Mouse (Mus musculus) liver, embryonic 13.5 days (tissue): ENCODE results near the gene Olfr635. TPM values are rescaled to one million over a fixed set of nuclear protein-coding genes. Genes with fewer than 3 reads are reported as not detected.

Source experiments
- ATAC-seq: fragments of 200-750 bp; cut with Nextera tagmentation; 2 replicates; pipeline ENCODE4 v1.8.0; 2017; ENCODE audit warnings: low read depth, mild to moderate bottlenecking, moderate number of reproducible peaks, moderate library complexity
- DNase-seq: peaks from one replicate; pipeline ENCODE4 v3.0.0; 2022
- H3K27ac ChIP-seq: fragments of 300-500 bp; sonication (generic); 2 replicates; pipeline ENCODE4 v1.5.1; 2015; ENCODE audit warnings: moderate library complexity, mild to moderate bottlenecking, inconsistent platforms
- H3K27me3 ChIP-seq: fragments of 300-500 bp; sonication (generic); 2 replicates; pipeline ENCODE4 v1.6.1; 2015; ENCODE audit warnings: mild to moderate bottlenecking, inconsistent platforms
- H3K36me3 ChIP-seq: fragments of 300-500 bp; sonication (generic); 2 replicates; pipeline ENCODE4 v1.6.1; 2015; ENCODE audit warnings: mild to moderate bottlenecking, inconsistent platforms
- H3K4me1 ChIP-seq: fragments of 300-500 bp; sonication (generic); replicated peaks from 2 replicates; pipeline ENCODE4 v1.6.1; 2015; ENCODE audit warnings: inconsistent platforms
- H3K4me2 ChIP-seq: fragments of 300-500 bp; sonication (generic); 2 replicates; pipeline ENCODE4 v1.6.1; 2015; ENCODE audit warnings: inconsistent platforms, mild to moderate bottlenecking, moderate library complexity
- H3K4me3 ChIP-seq: fragments of 300-500 bp; sonication (generic); replicated peaks from 2 replicates; pipeline ENCODE4 v1.5.1; 2015; ENCODE audit warnings: mild to moderate bottlenecking, inconsistent platforms
- H3K9ac ChIP-seq: fragments of 300-500 bp; sonication (generic); 2 replicates; pipeline ENCODE4 v1.6.1; 2015; ENCODE audit warnings: mild to moderate bottlenecking, inconsistent platforms
- H3K9me3 ChIP-seq: fragments of 300-500 bp; sonication (generic); replicated peaks from 2 replicates; pipeline ENCODE4 v1.6.1; 2016; ENCODE audit warnings: inconsistent platforms
- WGBS: fragments of 180-500 bp; shearing (Covaris S2); methylation state at CpG from one replicate; pipeline ENCODE4 v1.1.7; 2015; ENCODE audit not compliant: insufficient replicate concordance; 5-methylcytosine and 5-hydroxymethylcytosine counted together
- polyA plus RNA-seq: library from polyadenylated mRNA; unstranded; fragments of >200 nt; fragmentation: Nextera tagmentation; extraction: Ambion mirVana; gene quantifications from 2 replicates; pipeline ENCODE4 v1.2.1, GENCODE M21; 2015

Olfr635 gene
- polyA plus RNA-seq, 1 experiment from 2014 or later: not detected

- DNase-seq (no peak), ATAC-seq (no peak)
- no peaks in the 10 kb centered on the region for H3K9me3 ChIP-seq
- no peak within 1 kb of the TSS for H3K4me2 ChIP-seq
- no peak within 1 kb of the TSS for H3K27ac ChIP-seq
- H3K4me3 ChIP-seq: no peak within 1 kb of the TSS
- H3K4me1 ChIP-seq: no peaks in the 10 kb centered on the region
- no peaks in the 10 kb centered on the region for H3K27me3 ChIP-seq
- no peaks in the 10 kb centered on the region for H3K36me3 ChIP-seq
- H3K9ac ChIP-seq: no peak within 1 kb of the TSS
- 60% methylated on average over 6 of the region's 6 CpGs for WGBS
Measured at GRCm38 (mm10) chr7:104025473-104025872, 54.5 kb downstream of the Olfr635 start, which contains the start of gene Olfr640. TSS of gene Olfr640 (minus strand) at chr7:104025573.

DNA sequence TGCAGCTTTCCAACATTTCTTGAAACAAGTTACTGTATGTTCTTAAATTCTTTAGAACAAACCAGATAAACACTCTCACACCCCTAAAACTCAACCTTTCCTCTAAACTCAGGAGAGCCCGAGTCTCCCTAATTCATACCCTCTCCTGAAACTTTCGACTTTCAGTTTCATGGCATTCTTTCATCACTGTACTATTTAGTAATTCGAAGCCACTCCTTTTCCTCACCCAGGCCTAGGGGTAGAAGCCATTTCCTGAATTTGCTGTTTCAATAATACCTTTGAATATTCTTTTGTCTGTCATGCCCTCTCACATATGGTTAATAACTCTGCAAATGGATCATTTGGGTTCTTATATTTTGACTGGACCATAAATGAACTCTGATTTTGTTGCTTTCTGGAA is 56.0 kb downstream of the Olfr635 start:
- Histone ChIP-seq H3K9ac (no peak overlapping the region), H3K27me3 (no peaks in the 10 kb centered on the region), H3K36me3 (no peaks in the 10 kb centered on the region), H3K4me1 (no peaks in the 10 kb centered on the region), H3K4me3 (no peak overlapping the region), H3K27ac (no peak overlapping the region), H3K4me2 (no peak overlapping the region), H3K9me3 (no peaks in the 10 kb centered on the region)
- WGBS: 59% methylated on average over 3 of the region's 3 CpGs
- no peak for DNase-seq
- ATAC-seq: no peak

DNA sequence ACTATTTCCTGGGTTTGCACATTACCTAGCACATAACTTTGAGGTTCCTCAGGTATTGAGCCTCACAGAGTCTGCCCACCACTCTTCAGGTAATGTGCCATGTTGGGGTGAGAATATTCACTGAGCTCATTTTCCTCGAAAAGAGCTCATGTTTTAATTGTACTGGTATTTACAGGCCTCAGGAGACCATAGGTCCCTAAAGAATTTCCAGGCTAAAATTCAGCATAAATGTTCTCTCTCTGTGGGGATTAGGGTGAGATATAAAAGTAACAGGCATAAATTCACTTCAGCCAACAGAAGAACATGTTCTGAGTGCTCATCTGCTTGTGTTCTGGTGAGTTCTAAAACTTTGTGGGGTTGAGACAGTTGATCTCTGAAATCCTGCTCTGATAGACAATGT is 64.2 kb downstream of the Olfr635 start, which contains the start of gene Olfr641:
Gene Olfr641, plus strand, starts transcription at position 301 of the 400 bp plus-strand sequence.
- no peak within 1 kb of the TSS for H3K9ac ChIP-seq
- ATAC-seq (no peak), DNase-seq (no peak)
- WGBS: 36% methylated on average over 1 of the region's 1 CpGs
- H3K36me3 ChIP-seq: no peaks in the 10 kb centered on the region
- no peaks in the 10 kb centered on the region for H3K9me3 ChIP-seq
- no peak within 1 kb of the TSS for H3K4me3 ChIP-seq
- no peak within 1 kb of the TSS for H3K4me2 ChIP-seq
- no peak within 1 kb of the TSS for H3K27ac ChIP-seq
- no peaks in the 10 kb centered on the region for H3K4me1 ChIP-seq
- H3K27me3 ChIP-seq: no peaks in the 10 kb centered on the region

Other genes with a start within 250 kb of the Olfr635 start
- not detected in 2 replicates for gene Olfr628, start 240.8 kb upstream of the Olfr635 start, polyA plus RNA-seq
- 0.08 and 0.17 TPM in 2 replicates for gene Olfr629, start 226.2 kb upstream of the Olfr635 start, polyA plus RNA-seq
- gene Olfr630, start 213.8 kb upstream of the Olfr635 start, polyA plus RNA-seq: not detected in 2 replicates
- gene Olfr69, start 199.6 kb upstream of the Olfr635 start, polyA plus RNA-seq: not detected in 2 replicates
- gene Olfr68, start 191.5 kb upstream of the Olfr635 start, polyA plus RNA-seq: not detected in 2 replicates
- not detected in 2 replicates for gene Olfr67, start 179.3 kb upstream of the Olfr635 start, polyA plus RNA-seq
- gene Hbb-bt, start 157.2 kb upstream of the Olfr635 start, polyA plus RNA-seq: 49,070 and 53,102 TPM in 2 replicates
- gene Hbb-bs, start 143.1 kb upstream of the Olfr635 start, polyA plus RNA-seq: 91,050 and 104,119 TPM in 2 replicates
- gene Hbb-bh2, start 130.6 kb upstream of the Olfr635 start, polyA plus RNA-seq: 0.32 and 0.36 TPM in 2 replicates
- gene Hbb-bh1, start 128.0 kb upstream of the Olfr635 start, polyA plus RNA-seq: 367 and 436 TPM in 2 replicates
- 3,309 and 4,306 TPM in 2 replicates for gene Hbb-y, start 117.9 kb upstream of the Olfr635 start, polyA plus RNA-seq
- gene Olfr66, start 84.9 kb upstream of the Olfr635 start, polyA plus RNA-seq: not detected in 2 replicates
- not detected in 2 replicates for gene Olfr64, start 76.7 kb upstream of the Olfr635 start, polyA plus RNA-seq
- gene Olfr65, start 67.7 kb upstream of the Olfr635 start, polyA plus RNA-seq: not detected in 2 replicates
- gene Olfr631, start 42.3 kb upstream of the Olfr635 start, polyA plus RNA-seq: 0.12 TPM in 1 of 2 replicates, not detected in the other
- gene Olfr632, start 36.8 kb upstream of the Olfr635 start, polyA plus RNA-seq: 0.21 and 0.33 TPM in 2 replicates
- gene Olfr633, start 26.7 kb upstream of the Olfr635 start, polyA plus RNA-seq: not detected in 2 replicates
- not detected in 2 replicates for gene Olfr638, start 27.6 kb downstream of the Olfr635 start, polyA plus RNA-seq
- not detected in 2 replicates for gene Olfr639, start 46.2 kb downstream of the Olfr635 start, polyA plus RNA-seq
- not detected in 2 replicates for gene Olfr640, start 54.4 kb downstream of the Olfr635 start, polyA plus RNA-seq
- not detected in 2 replicates for gene Olfr641, start 64.3 kb downstream of the Olfr635 start, polyA plus RNA-seq
- gene Olfr642, start 81.5 kb downstream of the Olfr635 start, polyA plus RNA-seq: not detected in 2 replicates
- gene 4930516K23Rik, start 90.3 kb downstream of the Olfr635 start, polyA plus RNA-seq: not detected in 2 replicates
- not detected in 2 replicates for gene Olfr644, start 100.7 kb downstream of the Olfr635 start, polyA plus RNA-seq
- not detected in 2 replicates for gene Olfr645, start 114.3 kb downstream of the Olfr635 start, polyA plus RNA-seq
- not detected in 2 replicates for gene Olfr646, start 133.7 kb downstream of the Olfr635 start, polyA plus RNA-seq
- gene Ubqln5, start 158.7 kb downstream of the Olfr635 start, polyA plus RNA-seq: not detected in 2 replicates
- gene Olfr643, start 166.3 kb downstream of the Olfr635 start, polyA plus RNA-seq: not detected in 2 replicates
- not detected in 2 replicates for gene Ubqln3, start 172.1 kb downstream of the Olfr635 start, polyA plus RNA-seq
- not detected in 2 replicates for gene Ubqlnl, start 179.4 kb downstream of the Olfr635 start, polyA plus RNA-seq
- gene Olfm5, start 193.7 kb downstream of the Olfr635 start, polyA plus RNA-seq: 0.15 TPM in 1 of 2 replicates, not detected in the other
- gene Olfr648, start 212.2 kb downstream of the Olfr635 start, polyA plus RNA-seq: 0.03 and 0.05 TPM in 2 replicates
- not detected in 2 replicates for gene Olfr649, start 224.8 kb downstream of the Olfr635 start, polyA plus RNA-seq
- 0.77 and 0.89 TPM in 2 replicates for gene Trim6, start 247.6 kb downstream of the Olfr635 start, polyA plus RNA-seq